24 mouse cellular contexts compared by ENCODE assay signal in genomic region chr4:63567712-63568390, GRCm38 (mm10). TPM values are rescaled to one million over a fixed set of nuclear protein-coding genes. Genes with fewer than 3 reads are reported as not detected.
"Had no signal": no experiment of that assay in that cellular context is flagged by ENCODE, and none has a peak within 500 bp of the region (broad histone marks: within the 10 kb centered on the region; RNA-seq: fewer than 3 reads in every experiment).

No protein-coding gene starts in this region.

- H3K4me3 ChIP-seq: limb, embryonic 15.5 days; liver, embryonic 15.5 days; midbrain, embryonic 10.5 days; myocyte; neural tube, embryonic 15.5 days had no signal

- H3K9ac ChIP-seq: limb, embryonic 15.5 days; liver, embryonic 15.5 days; lung, embryonic 14.5 days; neural tube, embryonic 15.5 days had no signal

- H3K4me1 ChIP-seq: liver, embryonic 15.5 days had no signal

- DNase-seq: kidney, postnatal 14 days; left cerebral cortex, postnatal 4 days; lung, embryonic 14.5 days; lung, postnatal 10 days; lung, postnatal 4 days; midbrain, embryonic 14.5 days; right cerebral cortex, adult 18-20 months; right cerebral cortex, postnatal 25 days; thymus, postnatal 36 days had no signal

- H3K4me2 ChIP-seq: limb, embryonic 15.5 days; liver, embryonic 15.5 days; lung, embryonic 14.5 days; neural tube, embryonic 15.5 days had no signal

- H3K9me3 ChIP-seq: limb, embryonic 15.5 days; liver, embryonic 15.5 days; midbrain, embryonic 10.5 days; neural tube, embryonic 15.5 days had no signal

- H3K27me3 ChIP-seq: limb, embryonic 15.5 days; liver, embryonic 15.5 days; neural tube, embryonic 15.5 days had no signal

- H3K36me3 ChIP-seq: neural tube, embryonic 15.5 days had no signal

- H3K27ac ChIP-seq: limb, embryonic 15.5 days; liver, embryonic 15.5 days; midbrain, embryonic 10.5 days; neural tube, embryonic 15.5 days had no signal

RNA-seq across cellular contexts. Expression of gene Gm11213, which starts 37.2 kb away (rescaled TPM):
- total RNA-seq: layer of hippocampus, adult 8-10 months; layer of hippocampus, postnatal 14 days; left cerebral cortex, adult 18-20 months; left cerebral cortex, postnatal 10 days; left cerebral cortex, postnatal 4 days; megakaryocyte, adult 5-6 weeks had no signal
- polyA plus RNA-seq: large intestine, adult 2 months; limb, embryonic 15.5 days; liver, embryonic 15.5 days; lung, embryonic 14.5 days; midbrain, embryonic 10.5 days; midbrain, embryonic 14.5 days; myocyte; neural tube, embryonic 11.5 days; neural tube, embryonic 15.5 days; small intestine, adult 2 months; stomach, embryonic 16.5 days; thymus, postnatal 0 days had no signal

RNA-seq across cellular contexts. Expression of gene Tex48, which starts 54.4 kb away (rescaled TPM):
- total RNA-seq: layer of hippocampus, adult 8-10 months; layer of hippocampus, postnatal 14 days; left cerebral cortex, adult 18-20 months; left cerebral cortex, postnatal 10 days; left cerebral cortex, postnatal 4 days; megakaryocyte, adult 5-6 weeks had no signal
- polyA plus RNA-seq: large intestine, adult 2 months; limb, embryonic 15.5 days; liver, embryonic 15.5 days; lung, embryonic 14.5 days; midbrain, embryonic 10.5 days; midbrain, embryonic 14.5 days; myocyte; neural tube, embryonic 11.5 days; neural tube, embryonic 15.5 days; small intestine, adult 2 months; stomach, embryonic 16.5 days; thymus, postnatal 0 days had no signal
